Mouse (Mus musculus): ENCODE measurements around the gene Itpkc.

- TF ChIP-seq NRF1 (IDR thresholded peaks at IDR 0.05; ENCODE audit: low read depth, low read length) (no peak), CTCF (conservative IDR thresholded peaks at IDR 0.05 in 1 of 2, IDR thresholded peaks at IDR 0.05 in 1 of 2; ENCODE audit: low read depth in 2 of 2, low read length in 2 of 2) (no peak), GABPA (IDR thresholded peaks at IDR 0.05; ENCODE audit: insufficient replicate concordance, low read depth, low read length) (no peak), POLR2A (IDR thresholded peaks at IDR 0.05; ENCODE audit: low read depth, low read length) (no peak), ZNF384 (IDR thresholded peaks at IDR 0.05; ENCODE audit: low read depth, low read length) (no peak), MAX (IDR thresholded peaks at IDR 0.05; ENCODE audit: low read length) (no peak), E2F4 (IDR thresholded peaks at IDR 0.05; ENCODE audit: insufficient replicate concordance, low read depth, low read length) (no peak), MAZ (IDR thresholded peaks at IDR 0.05; ENCODE audit: low read depth, low read length) (no peak), MAFK (IDR thresholded peaks at IDR 0.05; ENCODE audit: insufficient replicate concordance, low read length) (no peak), TCF12 (IDR thresholded peaks at IDR 0.05; ENCODE audit: low read depth, low read length) (no peak)
Observed at GRCm38 (mm10) chr7:27274916-27275315, 46.5 kb upstream of the Itpkc start.
